Mouse (Mus musculus): Measurements from ENCODE around the gene Kdm1a. TPM values are rescaled to one million over a fixed set of nuclear protein-coding genes. Genes with fewer than 3 reads are reported as not detected.

The Kdm1a gene
- polyA plus RNA-seq, 1 experiment from 2014 or later = 16.5 TPM

- Histone ChIP-seq H3K4me2 (replicated peaks; ENCODE audit: low read depth) (no peak overlapping the region), H3K27me3 (replicated peaks; ENCODE audit: control insufficient read depth, insufficient read depth, low read length) (no peaks in the 10 kb centered on the region), H3K4me3 (ENCODE audit: low read depth, low read length) (no peak overlapping the region), H3K27ac (ENCODE audit: low read depth, low read length) (no peak overlapping the region), H3K36me3 (ENCODE audit: control insufficient read depth, insufficient read depth) (no peaks in the 10 kb centered on the region; the same call in 1 of the 2 replicates), H3K9ac (ENCODE audit: low read depth, low read length) (no peak overlapping the region), H3K9me3 (ENCODE audit: control insufficient read depth) (no peaks in the 10 kb centered on the region), H3K4me1 (replicated peaks; ENCODE audit: control insufficient read depth, insufficient read depth, low read length) (no peaks in the 10 kb centered on the region)
- peak; percentile 75 for TF ChIP-seq CTCF (IDR thresholded peaks at IDR 0.05; ENCODE audit: low read depth)
- ATAC-seq = no peak
- 18% methylated on average over 4 of the region's 4 CpGs for WGBS
Measured at GRCm38 (mm10) chr4:136526412-136526811, 76.1 kb downstream of the Kdm1a start.

DNA sequence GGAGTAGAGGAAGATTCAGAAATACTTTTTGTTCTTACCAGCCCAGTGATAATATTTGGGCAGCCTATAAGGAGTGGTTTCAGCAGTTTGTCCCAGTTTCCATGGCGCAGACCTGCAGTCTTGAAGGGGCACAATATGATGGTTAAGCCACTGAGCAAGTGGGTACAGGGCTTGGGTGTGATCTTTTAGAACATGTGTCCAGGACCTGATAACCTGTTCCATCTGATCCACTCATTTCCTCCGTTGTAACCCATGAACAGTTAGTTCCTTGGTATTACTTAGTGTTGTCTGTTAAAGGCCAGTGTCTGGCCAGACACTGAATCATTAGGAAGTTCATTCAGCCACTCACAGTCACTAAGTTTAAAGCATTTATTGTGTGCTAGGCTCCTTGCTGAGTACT lies 78.2 kb downstream of the Kdm1a start:
- no peak for ATAC-seq
- Histone ChIP-seq H3K36me3 (ENCODE audit: control insufficient read depth, insufficient read depth) (no peaks in the 10 kb centered on the region), H3K9me3 (ENCODE audit: control insufficient read depth) (no peaks in the 10 kb centered on the region), H3K27me3 (replicated peaks; ENCODE audit: control insufficient read depth, insufficient read depth, low read length) (no peaks in the 10 kb centered on the region), H3K4me2 (replicated peaks; ENCODE audit: low read depth) (no peak overlapping the region), H3K9ac (ENCODE audit: low read depth, low read length) (no peak overlapping the region), H3K4me3 (ENCODE audit: low read depth, low read length) (no peak overlapping the region), H3K27ac (ENCODE audit: low read depth, low read length) (no peak overlapping the region), H3K4me1 (replicated peaks; ENCODE audit: control insufficient read depth, insufficient read depth, low read length) (no peaks in the 10 kb centered on the region)
- no peak for TF ChIP-seq CTCF (IDR thresholded peaks at IDR 0.05; ENCODE audit: low read depth)
- WGBS = 76% methylated on average over 2 of the region's 2 CpGs

- H3K9me3 ChIP-seq (ENCODE audit: control insufficient read depth) = no peaks in the 10 kb centered on the region
- no peak for ATAC-seq
- no peaks in the 10 kb centered on the region for H3K36me3 ChIP-seq (ENCODE audit: control insufficient read depth, insufficient read depth)
- 89% methylated on average over 5 of the region's 5 CpGs for WGBS
- H3K9ac ChIP-seq (ENCODE audit: low read depth, low read length) = no peak overlapping the region
- no peak overlapping the region for H3K27ac ChIP-seq (ENCODE audit: low read depth, low read length)
- no peak overlapping the region for H3K4me3 ChIP-seq (ENCODE audit: low read depth, low read length)
- H3K27me3 ChIP-seq (replicated peaks; ENCODE audit: control insufficient read depth, insufficient read depth, low read length) = no peaks in the 10 kb centered on the region
- H3K4me1 ChIP-seq (replicated peaks; ENCODE audit: control insufficient read depth, insufficient read depth, low read length) = no peaks in the 10 kb centered on the region
- no peak overlapping the region for H3K4me2 ChIP-seq (replicated peaks; ENCODE audit: low read depth)
- no peak for TF ChIP-seq CTCF (IDR thresholded peaks at IDR 0.05; ENCODE audit: low read depth)
Measured at GRCm38 (mm10) chr4:136521898-136522297, 80.6 kb downstream of the Kdm1a start.

DNA sequence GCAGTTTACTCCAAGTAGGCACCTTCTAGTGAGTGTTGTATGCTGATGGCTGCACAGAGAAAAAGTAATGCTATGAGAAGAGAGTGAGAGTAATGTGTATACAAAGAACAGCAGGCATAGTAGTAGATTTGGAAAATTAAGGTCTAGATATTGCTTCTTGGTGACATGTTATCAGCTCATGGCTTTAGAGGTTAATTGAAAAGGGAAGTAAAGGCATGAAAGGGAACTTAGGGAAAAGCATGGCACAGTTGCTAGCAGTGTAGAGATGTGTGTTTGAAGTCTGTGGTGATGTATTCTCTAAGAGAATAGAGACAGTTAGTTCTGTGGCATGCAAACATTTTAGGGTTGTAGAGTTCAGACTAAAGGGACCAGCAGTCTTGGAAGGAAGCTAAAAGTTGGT lies 82.7 kb downstream of the Kdm1a start:
- TF ChIP-seq CTCF (IDR thresholded peaks at IDR 0.05; ENCODE audit: low read depth) = no peak
- H3K27me3 ChIP-seq (replicated peaks; ENCODE audit: control insufficient read depth, insufficient read depth, low read length) = no peaks in the 10 kb centered on the region
- no peaks in the 10 kb centered on the region for H3K36me3 ChIP-seq (ENCODE audit: control insufficient read depth, insufficient read depth)
- H3K4me3 ChIP-seq (ENCODE audit: low read depth, low read length) = no peak overlapping the region
- no peak overlapping the region for H3K9ac ChIP-seq (ENCODE audit: low read depth, low read length)
- no peak overlapping the region for H3K4me2 ChIP-seq (replicated peaks; ENCODE audit: low read depth)
- ATAC-seq = no peak
- H3K4me1 ChIP-seq (replicated peaks; ENCODE audit: control insufficient read depth, insufficient read depth, low read length) = no peaks in the 10 kb centered on the region
- H3K27ac ChIP-seq (ENCODE audit: low read depth, low read length) = no peak overlapping the region
- H3K9me3 ChIP-seq (ENCODE audit: control insufficient read depth) = no peaks in the 10 kb centered on the region

- no peaks in the 10 kb centered on the region for H3K9me3 ChIP-seq (ENCODE audit: control insufficient read depth)
- ATAC-seq = no peak
- WGBS = 92% methylated on average over 2 of the region's 2 CpGs
- no peak for TF ChIP-seq CTCF (IDR thresholded peaks at IDR 0.05; ENCODE audit: low read depth)
- no peaks in the 10 kb centered on the region for H3K36me3 ChIP-seq (ENCODE audit: control insufficient read depth, insufficient read depth)
- no peak overlapping the region for H3K9ac ChIP-seq (ENCODE audit: low read depth, low read length)
- no peak overlapping the region for H3K4me2 ChIP-seq (replicated peaks; ENCODE audit: low read depth)
- H3K4me3 ChIP-seq (ENCODE audit: low read depth, low read length) = no peak overlapping the region
- no peaks in the 10 kb centered on the region for H3K4me1 ChIP-seq (replicated peaks; ENCODE audit: control insufficient read depth, insufficient read depth, low read length)
- no peaks in the 10 kb centered on the region for H3K27me3 ChIP-seq (replicated peaks; ENCODE audit: control insufficient read depth, insufficient read depth, low read length)
- H3K27ac ChIP-seq (ENCODE audit: low read depth, low read length) = no peak overlapping the region
Measured at GRCm38 (mm10) chr4:136518576-136518975, 83.9 kb downstream of the Kdm1a start.

GRCm38 (mm10) chr4:136518141-136518540 lies 84.4 kb downstream of the Kdm1a start:
- Histone ChIP-seq H3K4me3 (ENCODE audit: low read depth, low read length) (no peak overlapping the region), H3K9me3 (ENCODE audit: control insufficient read depth) (no peaks in the 10 kb centered on the region), H3K4me2 (replicated peaks; ENCODE audit: low read depth) (no peak overlapping the region), H3K9ac (ENCODE audit: low read depth, low read length) (no peak overlapping the region), H3K27ac (ENCODE audit: low read depth, low read length) (no peak overlapping the region), H3K4me1 (replicated peaks; ENCODE audit: control insufficient read depth, insufficient read depth, low read length) (no peaks in the 10 kb centered on the region), H3K27me3 (replicated peaks; ENCODE audit: control insufficient read depth, insufficient read depth, low read length) (no peaks in the 10 kb centered on the region), H3K36me3 (ENCODE audit: control insufficient read depth, insufficient read depth) (no peaks in the 10 kb centered on the region)
- no peak for TF ChIP-seq CTCF (IDR thresholded peaks at IDR 0.05; ENCODE audit: low read depth)
- no peak for ATAC-seq
- WGBS = 74% methylated on average over 2 of the region's 2 CpGs

- Histone ChIP-seq H3K4me1 (replicated peaks; ENCODE audit: control insufficient read depth, insufficient read depth, low read length) (no peaks in the 10 kb centered on the region), H3K9ac (ENCODE audit: low read depth, low read length) (no peak overlapping the region), H3K36me3 (ENCODE audit: control insufficient read depth, insufficient read depth) (no peaks in the 10 kb centered on the region), H3K9me3 (ENCODE audit: control insufficient read depth) (no peaks in the 10 kb centered on the region), H3K27ac (ENCODE audit: low read depth, low read length) (no peak overlapping the region), H3K27me3 (replicated peaks; ENCODE audit: control insufficient read depth, insufficient read depth, low read length) (no peaks in the 10 kb centered on the region), H3K4me3 (ENCODE audit: low read depth, low read length) (no peak overlapping the region), H3K4me2 (replicated peaks; ENCODE audit: low read depth) (no peak overlapping the region)
- ATAC-seq = no peak
- no peak for TF ChIP-seq CTCF (IDR thresholded peaks at IDR 0.05; ENCODE audit: low read depth)
Measured at GRCm38 (mm10) chr4:136512905-136513304, 89.6 kb downstream of the Kdm1a start.

Measured in intestine, postnatal 0 days (tissue).